Mouse (Mus musculus): ENCODE data around the gene Dtnb.

DNA sequence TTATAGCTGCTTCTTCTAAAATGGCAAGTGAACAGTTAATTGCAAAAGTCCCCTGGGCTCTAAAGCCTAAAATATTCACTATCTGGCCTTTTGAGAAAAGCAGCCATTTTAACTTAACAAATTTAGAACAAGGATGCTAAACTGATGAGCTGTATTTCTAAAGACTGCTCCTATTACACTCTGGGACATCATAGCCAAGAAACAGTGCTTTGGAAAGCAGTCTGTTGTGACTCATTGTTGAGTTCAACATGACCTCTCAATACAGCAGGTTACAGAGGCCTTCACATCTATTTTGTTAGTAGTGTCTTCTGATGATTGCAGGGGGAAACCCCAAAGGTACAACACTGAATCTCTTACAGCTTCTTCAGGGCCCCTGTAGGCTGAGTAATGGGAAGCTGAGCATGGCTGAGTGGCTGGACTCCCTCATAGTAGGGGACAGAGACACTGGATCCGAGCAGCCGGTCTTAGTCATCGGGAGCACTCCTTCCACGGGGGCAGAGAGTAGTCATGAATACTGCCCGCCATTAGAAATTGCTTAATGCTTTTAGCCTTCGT is 157.4 kb downstream of the Dtnb start:
- TF ChIP-seq CTCF (IDR thresholded peaks at IDR 0.05; ENCODE audit: low read depth): no peak
- TF ChIP-seq EP300 (IDR thresholded peaks at IDR 0.05; ENCODE audit: low read depth): no peak

Measured in heart, postnatal 0 days (tissue).